Comparison of ENCODE assay signal across 16 mouse cellular contexts in genomic region chr13:20187647-20188046, GRCm38 (mm10).
DNase-seq lines count a peak whose midpoint lies in the region; ATAC-seq and TF ChIP-seq lines count a peak whose summit lies in the region.
"Had no signal": no experiment of that assay in that cellular context is flagged by ENCODE, and none has a peak within 500 bp of the region (broad histone marks: within the 10 kb centered on the region; RNA-seq: fewer than 3 reads in every experiment).

No protein-coding gene starts in this region.

- no peak for TF ChIP-seq RAD21 in MEL (IDR thresholded peaks at IDR 0.05; ENCODE audit: low read depth, low read length)

- no peak for ATAC-seq in heart, embryonic 16.5 days (replicated peaks; ENCODE audit: extremely low read depth, insufficient read depth, low FRiP score)
- no peak for ATAC-seq in heart, embryonic 11.5 days (replicated peaks; ENCODE audit: insufficient number of reproducible peaks, low FRiP score, low TSS enrichment)
- no peak for ATAC-seq in limb, embryonic 14.5 days (ENCODE audit: low FRiP score, low read depth)
- ATAC-seq: forebrain, embryonic 13.5 days had no signal

- H3K27ac ChIP-seq in heart, embryonic 16.5 days (ENCODE audit: low read length) = peak overlapping the region; percentile 55; the same call in 1 of the 2 replicates
- no peak overlapping the region for H3K27ac ChIP-seq in heart, embryonic 11.5 days (ENCODE audit: low read depth, low read length)
- no peak overlapping the region for H3K27ac ChIP-seq in limb, embryonic 14.5 days (replicated peaks; ENCODE audit: low read depth, low read length)
- H3K27ac ChIP-seq in limb, embryonic 10.5 days = no peak overlapping the region
- no peak overlapping the region for H3K27ac ChIP-seq in MEL (ENCODE audit: control insufficient read depth, low read depth, low read length)
- H3K27ac ChIP-seq: forebrain, embryonic 13.5 days; hindbrain, embryonic 15.5 days; midbrain, embryonic 12.5 days had no signal

- no peak for TF ChIP-seq POLR2A in limb, embryonic 14.5 days (IDR thresholded peaks at IDR 0.05; ENCODE audit: borderline replicate concordance, extremely low read depth, insufficient read depth, insufficient read length)
- no peak for TF ChIP-seq POLR2A in MEL (IDR thresholded peaks at IDR 0.05; ENCODE audit: control insufficient read depth in 1 of 2, insufficient read depth in 1 of 2, low read depth in 1 of 2, low read length in 2 of 2, poor library complexity in 1 of 2)

- no peak overlapping the region for H3K9ac ChIP-seq in heart, embryonic 16.5 days (ENCODE audit: low read length)
- no peak overlapping the region for H3K9ac ChIP-seq in heart, embryonic 11.5 days (ENCODE audit: low read depth, low read length)
- no peak overlapping the region for H3K9ac ChIP-seq in limb, embryonic 14.5 days (ENCODE audit: low read depth, low read length, severe bottlenecking)
- no peak overlapping the region for H3K9ac ChIP-seq in MEL (ENCODE audit: control insufficient read depth, low read depth, low read length, poor library complexity, severe bottlenecking)
- H3K9ac ChIP-seq: forebrain, embryonic 13.5 days; hindbrain, embryonic 15.5 days; midbrain, embryonic 12.5 days had no signal

- WGBS in heart, embryonic 16.5 days = 47% methylated on average over 2 of the region's 2 CpGs
- 55% methylated on average over 2 of the region's 2 CpGs for WGBS in heart, embryonic 11.5 days (ENCODE audit: insufficient replicate concordance)
- 73% methylated on average over 2 of the region's 2 CpGs for WGBS in limb, embryonic 14.5 days
- 90% methylated on average over 2 of the region's 2 CpGs for WGBS in limb, embryonic 10.5 days

- no peaks in the 10 kb centered on the region for H3K27me3 ChIP-seq in heart, embryonic 16.5 days (ENCODE audit: control insufficient read depth, insufficient read depth, low read length)
- no peaks in the 10 kb centered on the region for H3K27me3 ChIP-seq in heart, embryonic 11.5 days (ENCODE audit: control insufficient read depth, insufficient read depth, low read length)
- no peaks in the 10 kb centered on the region for H3K27me3 ChIP-seq in limb, embryonic 14.5 days (ENCODE audit: control insufficient read depth, insufficient read depth, low read length)
- H3K27me3 ChIP-seq in limb, embryonic 10.5 days (ENCODE audit: low read depth, poor library complexity, severe bottlenecking) = no peaks in the 10 kb centered on the region
- no peaks in the 10 kb centered on the region for H3K27me3 ChIP-seq in MEL (ENCODE audit: control insufficient read depth in 1 of 2, insufficient read depth in 2 of 2, low read length in 2 of 2)
- H3K27me3 ChIP-seq: forebrain, embryonic 13.5 days; hindbrain, embryonic 15.5 days; midbrain, embryonic 12.5 days had no signal

- peaks cover 4% of the 10 kb centered on the region for H3K36me3 ChIP-seq in heart, embryonic 16.5 days (ENCODE audit: control insufficient read depth, insufficient read depth)
- no peaks in the 10 kb centered on the region for H3K36me3 ChIP-seq in heart, embryonic 11.5 days (ENCODE audit: control insufficient read depth, insufficient read depth, low read length)
- H3K36me3 ChIP-seq in limb, embryonic 14.5 days (ENCODE audit: control insufficient read depth, insufficient read depth, low read length) = no peaks in the 10 kb centered on the region
- no peaks in the 10 kb centered on the region for H3K36me3 ChIP-seq in limb, embryonic 10.5 days
- H3K36me3 ChIP-seq in MEL (ENCODE audit: control insufficient read depth in 1 of 2, insufficient read depth in 2 of 2, low read length in 2 of 2) = peaks cover 0 to 9% of the 10 kb centered on the region in 2 experiments; a peak in 2 of 4 replicates
- H3K36me3 ChIP-seq: hindbrain, embryonic 15.5 days; midbrain, embryonic 12.5 days had no signal

- peaks cover 3% of the 10 kb centered on the region; the same call in 1 of the 2 replicates for H3K79me2 ChIP-seq in MEL (ENCODE audit: control insufficient read depth, insufficient read depth, low read length, poor library complexity)

- H3K4me1 ChIP-seq in heart, embryonic 16.5 days (ENCODE audit: control insufficient read depth, insufficient read depth, low read length) = peaks cover 11% of the 10 kb centered on the region
- H3K4me1 ChIP-seq in heart, embryonic 11.5 days (ENCODE audit: control insufficient read depth, insufficient read depth, low read length) = peaks cover 8% of the 10 kb centered on the region
- H3K4me1 ChIP-seq in limb, embryonic 14.5 days (ENCODE audit: control insufficient read depth, insufficient read depth, low read length) = peaks cover 14% of the 10 kb centered on the region
- peaks cover 20% of the 10 kb centered on the region for H3K4me1 ChIP-seq in limb, embryonic 10.5 days
- H3K4me1 ChIP-seq in MEL (ENCODE audit: control insufficient read depth in 1 of 2, insufficient read depth in 2 of 2, low read length in 2 of 2) = peaks cover 0 to 6% of the 10 kb centered on the region in 2 experiments; a peak in 3 of 4 replicates

- TF ChIP-seq EP300 in MEL (IDR thresholded peaks at IDR 0.05; ENCODE audit: low read depth in 1 of 2, low read length in 2 of 2) = 0 out of 4 replicates have a peak, but pooled peaks of 1 of the 2 experiments have one; percentile 10

- intact Hi-C loops in left cerebral cortex, postnatal 14 days (cut with DNase I) = loop anchor here (10.0 kb wide), 1 partner anchor 93 kb away; the partner anchor contains the start of gene Elmo1

- no peaks in the 10 kb centered on the region; the same call in 1 of the 2 replicates for H3K9me3 ChIP-seq in heart, embryonic 16.5 days (replicated peaks; ENCODE audit: control insufficient read depth, low read length)
- H3K9me3 ChIP-seq in heart, embryonic 11.5 days (replicated peaks; ENCODE audit: control insufficient read depth, low read length) = no peaks in the 10 kb centered on the region
- H3K9me3 ChIP-seq in limb, embryonic 14.5 days (ENCODE audit: control insufficient read depth, low read length) = no peaks in the 10 kb centered on the region
- H3K9me3 ChIP-seq in limb, embryonic 10.5 days (replicated peaks) = no peaks in the 10 kb centered on the region
- no peaks in the 10 kb centered on the region for H3K9me3 ChIP-seq in MEL (replicated peaks; ENCODE audit: insufficient read depth, low read length)
- H3K9me3 ChIP-seq: forebrain, embryonic 13.5 days; hindbrain, embryonic 15.5 days; midbrain, embryonic 12.5 days had no signal

- no peak for TF ChIP-seq CTCF in MEL (IDR thresholded peaks at IDR 0.05 in 2 of 3, conservative IDR thresholded peaks at IDR 0.05 in 1 of 3; ENCODE audit: control insufficient read depth in 1 of 3, insufficient read depth in 1 of 3, low read depth in 2 of 3, low read length in 3 of 3, poor library complexity in 1 of 3, severe bottlenecking in 1 of 3)

- no peak overlapping the region for H3K4me2 ChIP-seq in heart, embryonic 16.5 days (ENCODE audit: low read depth, low read length)
- no peak overlapping the region for H3K4me2 ChIP-seq in heart, embryonic 11.5 days
- no peak overlapping the region for H3K4me2 ChIP-seq in limb, embryonic 14.5 days (replicated peaks; ENCODE audit: low read depth, low read length, severe bottlenecking)
- H3K4me2 ChIP-seq: forebrain, embryonic 13.5 days; hindbrain, embryonic 15.5 days; midbrain, embryonic 12.5 days had no signal

- no peak overlapping the region for H3K4me3 ChIP-seq in heart, embryonic 16.5 days (ENCODE audit: low read length)
- H3K4me3 ChIP-seq in heart, embryonic 11.5 days (ENCODE audit: low read depth, low read length) = no peak overlapping the region
- H3K4me3 ChIP-seq in limb, embryonic 14.5 days (replicated peaks; ENCODE audit: low read length) = no peak overlapping the region
- no peak overlapping the region for H3K4me3 ChIP-seq in limb, embryonic 10.5 days
- no peak overlapping the region for H3K4me3 ChIP-seq in MEL (ENCODE audit: control insufficient read depth in 1 of 2, insufficient read depth in 1 of 2, low read depth in 2 of 2, low read length in 2 of 2)
- H3K4me3 ChIP-seq: forebrain, embryonic 13.5 days; hindbrain, embryonic 15.5 days; midbrain, embryonic 12.5 days had no signal

- peak; percentile 32 for DNase-seq in limb, embryonic 14.5 days (ENCODE audit: low spot score)
- no peak for DNase-seq in limb, embryonic 10.5 days (ENCODE audit: low spot score)
- DNase-seq in 3T3-L1 (ENCODE audit: low read depth, low spot score) (peak; percentile 27), MEL (ENCODE audit: low read depth, low spot score) (peak; percentile 48)
- DNase-seq in left cerebral cortex, postnatal 14 days (ENCODE audit: low spot score in 2 of 2) = no peak
- DNase-seq: adrenal gland, postnatal 10 days; cerebellum, adult 8-10 months; layer of hippocampus, postnatal 36 days; left cerebral cortex, postnatal 4 days; retina, postnatal 1 day; thymus, adult 2 months had no signal

TF ChIP-seq in MEL, 35 proteins besides CTCF, POLR2A, EP300 and RAD21:
- 0 out of 2 replicates have a peak, but pooled peaks have one; percentile 15 for TF ChIP-seq GATA1 (IDR thresholded peaks at IDR 0.05; ENCODE audit: low read depth, low read length)
- no peak for TF ChIP-seq NRF1 (IDR thresholded peaks at IDR 0.05; ENCODE audit: insufficient read depth, low read depth, low read length, poor library complexity, severe bottlenecking)
- TF ChIP-seq MAX (IDR thresholded peaks at IDR 0.05; ENCODE audit: low read length) = 0 out of 2 replicates have a peak, but pooled peaks have one; percentile 22

Comparison
In these comparisons a context has a peak if more than half of its experiments do, and no peak if none do; other contexts are left out.
1. DNase-seq: peak in limb, embryonic 14.5 days (single experiment), 3T3-L1 (single experiment) and MEL (single experiment); none in limb, embryonic 10.5 days (single experiment) and left cerebral cortex, postnatal 14 days (0 of 2).